Mouse (Mus musculus) thymus, adult 2 months (tissue): ENCODE measurements around the gene Ccdc180. TPM values are rescaled to one million over a fixed set of nuclear protein-coding genes. Genes with fewer than 3 reads are reported as not detected.

ENCODE experiments used
- DNase-seq: peaks from one replicate; pipeline ENCODE4 v3.0.0; 2021
- H3K27ac ChIP-seq: fragments of 200-500 bp; 2 replicates; pipeline ENCODE4 v1.5.1; 2012; ENCODE audit warnings: low read length, control low read depth; ENCODE audit not compliant: control insufficient read depth, insufficient read depth
- H3K27me3 ChIP-seq: fragments of 200-500 bp; 2 replicates; pipeline ENCODE4 v1.6.1; 2012; ENCODE audit warnings: mild to moderate bottlenecking, low read length, moderate library complexity, mixed read lengths; ENCODE audit not compliant: control insufficient read depth, insufficient read depth
- H3K36me3 ChIP-seq: fragments of 200-500 bp; 2 replicates; pipeline ENCODE4 v1.6.1; 2012; ENCODE audit warnings: mild to moderate bottlenecking, low read length, moderate library complexity; ENCODE audit not compliant: control insufficient read depth, insufficient read depth
- H3K4me1 ChIP-seq: fragments of 200-500 bp; replicated peaks from 2 replicates; pipeline ENCODE4 v1.6.1; 2012; ENCODE audit warnings: low read length; ENCODE audit not compliant: control insufficient read depth, insufficient read depth
- H3K4me3 ChIP-seq: fragments of 200-500 bp; 2 replicates; pipeline ENCODE4 v1.5.1; 2012; ENCODE audit warnings: mild to moderate bottlenecking, low read length, control low read depth, moderate library complexity; ENCODE audit not compliant: control insufficient read depth, insufficient read depth
- CTCF ChIP-seq: fragments of 200-500 bp; IDR thresholded peaks from 2 replicates; pipeline ENCODE4 v1.5.1; 2012; ENCODE audit warnings: mild to moderate bottlenecking, control low read depth, low read length, moderate library complexity, borderline replicate concordance; ENCODE audit not compliant: control insufficient read depth, poor library complexity, insufficient read depth; ENCODE audit errors: extremely low read depth
- POLR2A ChIP-seq: fragments of 200-500 bp; IDR thresholded peaks from 2 replicates; pipeline ENCODE4 v1.6.1; 2012; ENCODE audit warnings: mild to moderate bottlenecking, low read length, control low read depth, moderate library complexity; ENCODE audit not compliant: control insufficient read depth, poor library complexity, insufficient read depth; ENCODE audit errors: extremely low read depth
- WGBS: fragments of 180-500 bp; shearing (Covaris S2); methylation state at CpG from one replicate; pipeline ENCODE4 v1.1.7; 2018; 5-methylcytosine and 5-hydroxymethylcytosine counted together
- polyA plus RNA-seq: library from polyadenylated mRNA; depleted of rRNA; stranded (reverse); fragments of >200 nt; gene quantifications from 2 replicates; pipeline ENCODE4 v1.2.3, GENCODE M21; 2012

Gene Ccdc180
- polyA plus RNA-seq, 1 experiment, result 0.05 TPM

DNA sequence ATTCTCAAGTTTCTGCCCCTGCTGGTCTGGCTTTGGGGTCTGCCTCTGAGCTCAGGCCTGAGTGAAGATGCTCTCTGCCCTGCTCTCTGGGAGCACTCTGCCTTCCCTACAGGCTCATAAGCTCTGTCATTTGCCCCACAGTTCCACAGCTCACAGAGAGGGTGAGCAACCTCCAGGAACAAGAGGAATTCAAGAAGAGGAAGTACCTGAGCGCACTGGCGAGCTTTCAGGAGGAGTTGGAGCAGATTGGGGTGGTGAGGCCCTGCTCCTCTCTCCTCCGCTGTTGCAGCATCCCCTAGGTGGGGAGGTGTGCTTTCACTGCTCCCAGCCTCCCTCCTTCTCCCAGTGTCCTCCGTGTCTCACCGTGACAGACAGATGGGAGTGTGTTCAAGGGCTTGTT is 8.3 kb downstream of the Ccdc180 start:
- no peak for DNase-seq
- no peak for TF ChIP-seq POLR2A
- TF ChIP-seq CTCF, result no peak
- Histone ChIP-seq H3K27ac (no peak overlapping the region), H3K4me1 (no peaks in the 10 kb centered on the region), H3K4me3 (no peak overlapping the region), H3K36me3 (no peaks in the 10 kb centered on the region), H3K27me3 (no peaks in the 10 kb centered on the region)
- WGBS, result 25% methylated on average over 5 of the region's 5 CpGs

DNA sequence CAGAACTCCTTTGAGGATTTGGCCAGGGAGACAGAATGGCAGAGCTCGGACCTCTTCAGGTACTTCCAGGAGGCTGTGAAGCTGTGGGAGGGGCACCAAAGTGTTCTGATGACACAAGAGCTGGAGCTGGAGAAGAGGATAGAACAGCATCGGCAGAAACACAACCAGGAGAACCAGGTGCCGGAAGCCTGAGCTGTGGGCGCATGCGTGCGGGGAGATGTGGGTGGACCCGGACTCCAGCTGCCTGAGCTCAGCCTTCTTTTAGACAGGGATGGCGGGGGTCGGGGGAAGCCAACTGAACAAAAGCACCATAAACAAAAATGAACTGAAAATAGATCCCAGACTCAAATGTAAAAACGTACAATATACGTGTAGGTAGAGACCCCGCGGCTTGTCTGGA is 19.2 kb downstream of the Ccdc180 start:
- 94% methylated on average over 13 of the region's 13 CpGs for whole genome bisulfite sequencing
- Histone ChIP-seq H3K27me3 (no peaks in the 10 kb centered on the region), H3K36me3 (no peaks in the 10 kb centered on the region), H3K27ac (no peak overlapping the region), H3K4me3 (no peak overlapping the region), H3K4me1 (no peaks in the 10 kb centered on the region)
- TF ChIP-seq CTCF (no peak), POLR2A (no peak)
- DNase-seq, result no peak

DNA sequence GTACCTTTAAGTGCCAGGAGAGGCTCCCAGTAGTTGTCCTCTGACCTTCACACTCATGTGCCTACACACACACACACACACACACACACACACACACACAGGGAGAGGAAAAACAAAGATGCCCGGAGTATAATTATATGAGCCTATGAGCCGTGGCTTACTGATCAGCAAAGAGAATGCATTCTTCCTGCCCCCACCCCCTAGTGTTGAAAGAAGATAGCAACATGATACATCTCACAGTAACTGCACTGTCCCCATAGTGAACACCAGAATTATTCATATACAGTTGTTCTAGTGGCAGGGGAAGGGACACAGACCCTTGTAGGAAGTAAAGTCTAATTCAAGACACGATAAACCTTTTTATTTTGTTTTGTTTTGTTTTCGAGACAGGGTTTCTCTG is 19.8 kb downstream of the Ccdc180 start:
- TF ChIP-seq POLR2A, result no peak
- TF ChIP-seq CTCF, result no peak
- 78% methylated on average over 4 of the region's 4 CpGs for WGBS

DNA sequence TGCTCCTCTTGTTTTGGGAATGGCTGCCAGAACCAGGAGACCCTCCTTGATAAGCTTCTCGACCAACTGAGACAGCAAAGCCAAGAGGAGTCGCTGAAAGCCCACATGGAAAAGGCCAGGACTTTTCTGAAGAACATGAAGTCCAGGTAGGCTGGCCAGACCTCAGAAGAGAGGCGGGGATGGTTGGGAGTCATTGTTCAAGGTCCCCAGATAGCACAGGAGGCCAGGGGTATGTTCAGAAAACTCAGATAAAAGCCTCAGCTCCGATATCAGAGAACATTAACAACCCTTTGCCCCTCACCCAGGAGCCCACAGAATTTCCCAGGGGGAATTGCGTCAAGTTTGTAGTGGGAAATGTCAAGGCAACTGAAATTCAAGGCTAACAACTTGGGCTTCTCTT is 21.2 kb downstream of the Ccdc180 start:
- Histone ChIP-seq H3K36me3 (no peaks in the 10 kb centered on the region), H3K27me3 (no peaks in the 10 kb centered on the region), H3K27ac (no peak overlapping the region), H3K4me1 (no peaks in the 10 kb centered on the region), H3K4me3 (no peak overlapping the region)
- TF ChIP-seq POLR2A (no peak), CTCF (no peak)
- DNase-seq, result no peak
- 87% methylated on average over 5 of the region's 5 CpGs for WGBS

More for the DNA sequence above, 19.8 kb downstream of the Ccdc180 start:
- DNase-seq, result no peak
- Histone ChIP-seq H3K27me3 (no peaks in the 10 kb centered on the region), H3K4me1 (no peaks in the 10 kb centered on the region), H3K4me3 (no peak overlapping the region), H3K27ac (no peak overlapping the region), H3K36me3 (no peaks in the 10 kb centered on the region)

DNA sequence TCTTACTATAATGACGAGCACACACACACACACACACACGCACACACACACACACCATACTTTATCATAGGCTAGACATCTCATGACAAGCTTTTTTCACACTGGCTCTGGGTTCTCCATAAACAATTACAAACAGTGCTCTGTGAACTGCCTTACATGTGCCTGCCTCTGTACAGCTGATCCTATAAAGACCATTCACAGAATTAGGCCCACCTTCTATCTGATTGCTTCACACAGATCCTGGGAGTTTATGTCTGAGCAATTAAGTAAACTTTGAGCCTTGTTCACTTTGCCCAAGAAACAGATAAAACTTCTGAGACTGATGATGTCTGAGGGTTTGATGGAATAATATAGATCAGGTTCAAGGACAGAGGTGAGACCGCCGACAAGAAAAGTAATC is 21.8 kb downstream of the Ccdc180 start:
- DNase-seq, result no peak
- 95% methylated on average over 4 of the region's 4 CpGs for WGBS

DNA sequence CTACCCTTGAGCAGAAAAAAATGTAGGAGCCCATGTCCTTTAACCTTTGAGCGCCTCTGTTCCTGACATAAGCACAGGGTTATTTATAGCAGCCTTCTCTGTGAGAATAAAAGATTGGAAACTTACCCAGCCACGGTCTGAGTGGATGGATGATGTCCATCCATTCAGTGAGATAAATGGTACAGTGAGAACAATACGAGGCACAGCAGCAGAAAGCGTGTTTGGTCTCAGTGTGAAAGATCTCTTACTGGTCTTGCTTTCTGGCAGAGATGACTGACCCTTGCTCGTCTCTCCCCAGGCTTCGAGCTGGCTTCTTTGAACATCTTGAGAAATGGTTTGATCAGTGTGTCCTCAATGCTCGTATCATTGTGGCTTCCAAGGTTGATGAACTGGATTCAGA is 27.0 kb downstream of the Ccdc180 start:
- Histone ChIP-seq H3K36me3 (no peaks in the 10 kb centered on the region), H3K27me3 (no peaks in the 10 kb centered on the region), H3K4me3 (no peak overlapping the region), H3K4me1 (no peaks in the 10 kb centered on the region), H3K27ac (no peak overlapping the region)
- DNase-seq, result no peak
- TF ChIP-seq POLR2A, result no peak
- no peak for TF ChIP-seq CTCF
- WGBS, result 85% methylated on average over 7 of the region's 7 CpGs

More for the DNA sequence above, 21.8 kb downstream of the Ccdc180 start:
- no peak overlapping the region for H3K27ac ChIP-seq
- H3K4me3 ChIP-seq, result no peak overlapping the region
- no peaks in the 10 kb centered on the region for H3K27me3 ChIP-seq
- no peak for TF ChIP-seq CTCF
- TF ChIP-seq POLR2A, result no peak
- no peaks in the 10 kb centered on the region for H3K36me3 ChIP-seq
- H3K4me1 ChIP-seq, result no peaks in the 10 kb centered on the region
